Mouse (Mus musculus) frontal cortex, postnatal 25 days (tissue): ENCODE results near the gene Fbxl17.

Source experiments
- DNase-seq, 2 experiments: peaks; one replicate each; pipeline ENCODE4 v3.0.0; 2022; ENCODE audit warnings: low spot score in 2 of 2

Fbxl17 gene

GRCm38 (mm10) chr17:63459712-63460495 is 39.9 kb downstream of the Fbxl17 start:
- no peak for DNase-seq

- no peak for DNase-seq
Measured at GRCm38 (mm10) chr17:63458052-63458451, 41.8 kb downstream of the Fbxl17 start.

- DNase-seq = no peak
Measured at GRCm38 (mm10) chr17:63451311-63452006, 48.4 kb downstream of the Fbxl17 start.

GRCm38 (mm10) chr17:63447691-63448090 is 52.1 kb downstream of the Fbxl17 start:
- DNase-seq = no peak

- DNase-seq = no peak
Measured at GRCm38 (mm10) chr17:63446971-63447679, 52.7 kb downstream of the Fbxl17 start.

- no peak for DNase-seq
Measured at GRCm38 (mm10) chr17:63445212-63445611, 54.6 kb downstream of the Fbxl17 start.

- DNase-seq = no peak
Measured at GRCm38 (mm10) chr17:63437424-63437823, 62.4 kb downstream of the Fbxl17 start.

- DNase-seq = no peak
Measured at GRCm38 (mm10) chr17:63434081-63434480, 65.7 kb downstream of the Fbxl17 start.

- no peak for DNase-seq
Measured at GRCm38 (mm10) chr17:63431650-63432049, 68.2 kb downstream of the Fbxl17 start.

GRCm38 (mm10) chr17:63430395-63431075 is 69.3 kb downstream of the Fbxl17 start:
- no peak for DNase-seq

- no peak for DNase-seq
Measured at GRCm38 (mm10) chr17:63423851-63424250, 76.0 kb downstream of the Fbxl17 start.

GRCm38 (mm10) chr17:63422685-63423084 is 77.1 kb downstream of the Fbxl17 start:
- no peak for DNase-seq

- DNase-seq = no peak
Measured at GRCm38 (mm10) chr17:63421864-63422263, 78.0 kb downstream of the Fbxl17 start.

- DNase-seq = no peak
Measured at GRCm38 (mm10) chr17:63419503-63419902, 80.3 kb downstream of the Fbxl17 start.

- no peak for DNase-seq
Measured at GRCm38 (mm10) chr17:63413973-63414580, 85.7 kb downstream of the Fbxl17 start.

GRCm38 (mm10) chr17:63411564-63411963 is 88.3 kb downstream of the Fbxl17 start:
- no peak for DNase-seq

- DNase-seq = no peak
Measured at GRCm38 (mm10) chr17:63410101-63410500, 89.7 kb downstream of the Fbxl17 start.

GRCm38 (mm10) chr17:63405955-63406354 is 93.9 kb downstream of the Fbxl17 start:
- no peak for DNase-seq

- no peak for DNase-seq
Measured at GRCm38 (mm10) chr17:63405471-63405870, 94.3 kb downstream of the Fbxl17 start.

GRCm38 (mm10) chr17:63404968-63405367 is 94.8 kb downstream of the Fbxl17 start:
- DNase-seq = no peak

GRCm38 (mm10) chr17:63403801-63404415 is 95.9 kb downstream of the Fbxl17 start:
- no peak for DNase-seq
